11 mouse cellular contexts compared by ENCODE assay signal in genomic region chr16:90418661-90419060, GRCm38 (mm10). TPM values are rescaled to one million over a fixed set of nuclear protein-coding genes. Genes with fewer than 3 reads are reported as not detected.
DNase-seq lines count a peak whose midpoint lies in the region; ATAC-seq and TF ChIP-seq lines count a peak whose summit lies in the region.
"Had no signal": no experiment of that assay in that cellular context is flagged by ENCODE, and none has a peak within 500 bp of the region (broad histone marks: within the 10 kb centered on the region; RNA-seq: fewer than 3 reads in every experiment).

No protein-coding gene starts in this region.

- peak; percentile 75 for ATAC-seq in kidney, embryonic 16.5 days (ENCODE audit: low FRiP score, low TSS enrichment)
- ATAC-seq in embryonic facial prominence, embryonic 12.5 days (ENCODE audit: insufficient number of reproducible peaks, insufficient read depth, low FRiP score, low TSS enrichment): no peak
- ATAC-seq in stomach, embryonic 16.5 days (ENCODE audit: insufficient read depth, low FRiP score): peak; percentile 70; the same call in 1 of the 2 replicates

- peaks cover 5% of the 10 kb centered on the region; the same call in 1 of the 2 replicates for H3K36me3 ChIP-seq in kidney, embryonic 16.5 days (ENCODE audit: insufficient read depth, low read length)
- H3K36me3 ChIP-seq in embryonic facial prominence, embryonic 12.5 days: peaks cover 5% of the 10 kb centered on the region
- H3K36me3 ChIP-seq in limb, embryonic 10.5 days: peaks cover 37% of the 10 kb centered on the region
- no peaks in the 10 kb centered on the region for H3K36me3 ChIP-seq in stomach, embryonic 16.5 days (ENCODE audit: control insufficient read depth, insufficient read depth, low read length)

- intact Hi-C loops in left cerebral cortex, adult 2 months (cut with DNase I): no loop called here
- intact Hi-C loops in heart, postnatal 36 days (cut with DNase I): no loop called here

- no peak for TF ChIP-seq CTCF in left cerebral cortex, adult 2 months (IDR thresholded peaks at IDR 0.05)

- no peak for DNase-seq in kidney, postnatal 25 days
- peak; percentile 76 for DNase-seq in limb, embryonic 10.5 days (ENCODE audit: low spot score)
- no peak for DNase-seq in left cerebral cortex, adult 2 months (ENCODE audit: extremely low spot score in 1 of 2, low spot score in 2 of 2)
- DNase-seq in thymus, postnatal 25 days: no peak
- DNase-seq in heart, postnatal 36 days: no peak

- H3K27ac ChIP-seq in kidney, embryonic 16.5 days (ENCODE audit: low read length): peak overlapping the region; percentile 54
- H3K27ac ChIP-seq in embryonic facial prominence, embryonic 12.5 days: no peak overlapping the region
- peak overlapping the region; percentile 46 for H3K27ac ChIP-seq in limb, embryonic 10.5 days
- H3K27ac ChIP-seq in stomach, embryonic 16.5 days (ENCODE audit: low read length): no peak overlapping the region
- no peak overlapping the region for H3K27ac ChIP-seq in left cerebral cortex, adult 2 months
- H3K27ac ChIP-seq: layer of hippocampus, adult 2 months had no signal

- no peaks in the 10 kb centered on the region for H3K27me3 ChIP-seq in kidney, embryonic 16.5 days (ENCODE audit: insufficient read depth, low read length)
- H3K27me3 ChIP-seq in embryonic facial prominence, embryonic 12.5 days: no peaks in the 10 kb centered on the region
- no peaks in the 10 kb centered on the region for H3K27me3 ChIP-seq in limb, embryonic 10.5 days (ENCODE audit: low read depth, poor library complexity, severe bottlenecking)
- no peaks in the 10 kb centered on the region for H3K27me3 ChIP-seq in stomach, embryonic 16.5 days (ENCODE audit: control insufficient read depth, insufficient read depth, low read length)

- H3K4me1 ChIP-seq in kidney, embryonic 16.5 days (ENCODE audit: insufficient read depth, low read length): peaks cover 62% of the 10 kb centered on the region
- peaks cover 45% of the 10 kb centered on the region for H3K4me1 ChIP-seq in embryonic facial prominence, embryonic 12.5 days
- H3K4me1 ChIP-seq in limb, embryonic 10.5 days: peaks cover 63% of the 10 kb centered on the region
- H3K4me1 ChIP-seq in stomach, embryonic 16.5 days (ENCODE audit: control insufficient read depth, insufficient read depth, low read length): peaks cover 34% of the 10 kb centered on the region

- 2% methylated on average over 12 of the region's 12 CpGs for WGBS in kidney, embryonic 16.5 days
- 13% methylated on average over 12 of the region's 12 CpGs for WGBS in embryonic facial prominence, embryonic 12.5 days
- WGBS in limb, embryonic 10.5 days: 5% methylated on average over 12 of the region's 12 CpGs
- 26% methylated on average over 12 of the region's 12 CpGs for WGBS in stomach, embryonic 16.5 days

- H3K4me2 ChIP-seq in kidney, embryonic 16.5 days (replicated peaks; ENCODE audit: low read depth, low read length): peak overlapping the region; percentile 19; the same call in 1 of the 2 replicates
- H3K4me2 ChIP-seq in embryonic facial prominence, embryonic 12.5 days (replicated peaks): peak overlapping the region; percentile 7; the same call in 1 of the 2 replicates
- H3K4me2 ChIP-seq in stomach, embryonic 16.5 days (ENCODE audit: low read depth, low read length): no peak overlapping the region

- H3K4me3 ChIP-seq in kidney, embryonic 16.5 days (ENCODE audit: low read length): no peak overlapping the region
- H3K4me3 ChIP-seq in embryonic facial prominence, embryonic 12.5 days: no peak overlapping the region
- 0 out of 2 replicates have a peak overlapping the region, but pooled peaks have one; percentile 4 for H3K4me3 ChIP-seq in limb, embryonic 10.5 days
- H3K4me3 ChIP-seq in stomach, embryonic 16.5 days (replicated peaks; ENCODE audit: low read length): no peak overlapping the region
- no peak overlapping the region for H3K4me3 ChIP-seq in left cerebral cortex, adult 2 months
- H3K4me3 ChIP-seq: layer of hippocampus, adult 2 months; myocyte had no signal

- peaks cover 4% of the 10 kb centered on the region; the same call in 1 of the 2 replicates for H3K9me3 ChIP-seq in kidney, embryonic 16.5 days (ENCODE audit: low read length)
- H3K9me3 ChIP-seq in embryonic facial prominence, embryonic 12.5 days: no peaks in the 10 kb centered on the region
- H3K9me3 ChIP-seq in limb, embryonic 10.5 days (replicated peaks): no peaks in the 10 kb centered on the region
- H3K9me3 ChIP-seq in stomach, embryonic 16.5 days (replicated peaks; ENCODE audit: control insufficient read depth, low read length): no peaks in the 10 kb centered on the region

- H3K9ac ChIP-seq in kidney, embryonic 16.5 days (replicated peaks; ENCODE audit: low read length): no peak overlapping the region
- H3K9ac ChIP-seq in embryonic facial prominence, embryonic 12.5 days: no peak overlapping the region
- no peak overlapping the region for H3K9ac ChIP-seq in stomach, embryonic 16.5 days (ENCODE audit: low read length)

RNA-seq across cellular contexts. Expression of gene Hunk, which starts 32.8 kb away (rescaled TPM):
- 11.3 and 12.7 TPM in 2 replicates for polyA plus RNA-seq in kidney, embryonic 16.5 days (2015; fragmentation: Nextera tagmentation; extraction: Ambion mirVana)
- polyA plus RNA-seq in embryonic facial prominence, embryonic 12.5 days (2016; fragmentation: Nextera tagmentation; extraction: Ambion mirVana): 23.8 and 25.0 TPM in 2 replicates
- polyA plus RNA-seq in limb, embryonic 10.5 days (2016; fragmentation: Nextera tagmentation; extraction: Ambion mirVana): 17.5 and 23.0 TPM in 2 replicates
- polyA plus RNA-seq in stomach, embryonic 16.5 days (2015; fragmentation: Nextera tagmentation; extraction: Ambion mirVana): 5.6 and 6.0 TPM in 2 replicates
- 10 to 100 TPM; 14.1 to 27.2 TPM for total RNA-seq in left cerebral cortex, adult 2 months (2021)
- total RNA-seq in heart, postnatal 36 days (2021): under 1 TPM; 0.57 to 0.67 TPM
- total RNA-seq: common myeloid progenitor, adult 5-6 weeks had no signal

Comparison
In these comparisons a context has a peak if more than half of its experiments do, and no peak if none do; other contexts are left out.
1. H3K27ac ChIP-seq: peak in kidney, embryonic 16.5 days (single experiment) and limb, embryonic 10.5 days (single experiment); none in embryonic facial prominence, embryonic 12.5 days (single experiment), stomach, embryonic 16.5 days (single experiment) and left cerebral cortex, adult 2 months (single experiment).